Mouse (Mus musculus): ENCODE data around the gene Scgb2b21. TPM values are rescaled to one million over a fixed set of nuclear protein-coding genes. Genes with fewer than 3 reads are reported as not detected.
"Not testable (repeated sequence)": the region's sequence is repeated elsewhere in the genome, so short reads cannot be mapped to it uniquely, and the experiment has no call there.

The Scgb2b21 gene
- not detected in 2 replicates for polyA plus RNA-seq (2015; fragmentation: Nextera tagmentation; extraction: Ambion mirVana)

- H3K27me3 ChIP-seq (replicated peaks) = no peaks in the 10 kb centered on the region
- H3K4me1 ChIP-seq = no peaks in the 10 kb centered on the region
- H3K27ac ChIP-seq = no peak within 1 kb of the TSS
- ATAC-seq (replicated peaks) = no peak
- no peak within 1 kb of the TSS for H3K4me2 ChIP-seq
- no peak within 1 kb of the TSS for H3K9ac ChIP-seq
- peaks cover 51% of the 10 kb centered on the region for H3K9me3 ChIP-seq
- H3K36me3 ChIP-seq (replicated peaks) = no peaks in the 10 kb centered on the region
- no peak within 1 kb of the TSS for H3K4me3 ChIP-seq
Measured at GRCm38 (mm10) chr7:33520358-33520757, at the start of gene Scgb2b21. TSS of gene Scgb2b21 (minus strand) at chr7:33520458.

DNA sequence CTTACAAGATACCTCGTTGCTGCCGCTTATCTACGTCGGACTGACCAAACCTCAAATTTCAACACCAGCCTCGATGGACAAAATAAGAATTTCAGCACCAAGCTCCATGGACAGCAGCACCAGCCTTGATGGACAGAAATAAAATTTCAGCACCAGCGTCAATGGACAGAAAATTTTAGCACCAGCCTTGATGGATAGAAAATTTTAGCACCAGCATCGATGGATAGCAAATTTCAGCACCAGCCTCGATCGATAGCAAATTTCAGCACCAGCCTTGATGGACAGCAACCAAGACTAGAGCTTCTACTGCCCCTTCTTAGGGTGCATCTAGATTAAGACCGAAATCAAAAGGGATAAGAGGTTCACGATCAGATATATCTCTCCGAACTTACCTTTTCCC lies 23.2 kb upstream of the Scgb2b21 start:
- 88% methylated on average over 12 of the region's 12 CpGs for WGBS

More for the DNA sequence above, 23.2 kb upstream of the Scgb2b21 start:
- H3K9ac ChIP-seq; ATAC-seq (replicated peaks); H3K27me3 ChIP-seq (replicated peaks); H3K4me2 ChIP-seq; H3K4me1 ChIP-seq; H3K27ac ChIP-seq; H3K36me3 ChIP-seq (replicated peaks); H3K4me3 ChIP-seq: not testable (repeated sequence)
- peaks cover 25% of the 10 kb centered on the region; the same call in 1 of the 2 replicates for H3K9me3 ChIP-seq

Other genes with a start within 250 kb of the Scgb2b21 start
- gene Scgb2b19, start 240.1 kb downstream of the Scgb2b21 start, polyA plus RNA-seq (2015; fragmentation: Nextera tagmentation; extraction: Ambion mirVana) = not detected in 2 replicates
- not detected in 2 replicates for gene Scgb1b19, start 233.2 kb downstream of the Scgb2b21 start, polyA plus RNA-seq (2015; fragmentation: Nextera tagmentation; extraction: Ambion mirVana)
- gene Scgb2b20, start 154.1 kb downstream of the Scgb2b21 start, polyA plus RNA-seq (2015; fragmentation: Nextera tagmentation; extraction: Ambion mirVana) = not detected in 2 replicates
- not detected in 2 replicates for gene Scgb1b20, start 147.2 kb downstream of the Scgb2b21 start, polyA plus RNA-seq (2015; fragmentation: Nextera tagmentation; extraction: Ambion mirVana)
- gene Scgb2b24, start 218.9 kb upstream of the Scgb2b21 start, polyA plus RNA-seq (2015; fragmentation: Nextera tagmentation; extraction: Ambion mirVana) = not detected in 2 replicates
- not detected in 2 replicates for gene Scgb1b24, start 223.3 kb upstream of the Scgb2b21 start, polyA plus RNA-seq (2015; fragmentation: Nextera tagmentation; extraction: Ambion mirVana)

All from midbrain, embryonic 15.5 days (tissue).